Mouse (Mus musculus): ENCODE data around the gene Ssbp4.

- TF ChIP-seq CTCF (IDR thresholded peaks at IDR 0.05; ENCODE audit: low read depth) (no peak), EP300 (IDR thresholded peaks at IDR 0.05; ENCODE audit: low read depth) (peak; percentile 72)
These were observed 28.2 kb upstream of the Ssbp4 start for GRCm38 (mm10) chr8:70636838-70637237.
